Mouse (Mus musculus): ENCODE data around the gene G3bp1.

DNA sequence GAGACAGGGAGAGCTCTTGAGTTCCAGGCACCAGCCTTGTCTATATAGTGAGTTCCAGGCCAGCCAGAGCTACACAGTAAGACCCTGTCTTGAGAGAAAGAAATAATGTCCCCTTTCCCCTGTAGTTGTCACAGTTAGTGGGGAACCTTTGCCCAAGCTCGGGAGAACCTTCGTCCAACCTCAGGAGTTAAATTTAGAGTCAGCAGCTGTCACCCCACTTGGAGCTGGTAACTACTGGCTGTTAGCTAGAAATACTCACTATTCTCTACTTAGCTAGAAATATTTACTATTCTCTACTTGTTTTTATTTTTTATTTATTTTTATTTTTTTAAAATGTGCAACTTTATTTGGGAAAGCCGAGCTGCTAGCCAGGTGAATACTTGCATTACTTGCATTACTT, 3.7 kb downstream of the G3bp1 start:
- TF ChIP-seq EP300 (IDR thresholded peaks at IDR 0.05; ENCODE audit: low read depth) (no peak), CTCF (IDR thresholded peaks at IDR 0.05; ENCODE audit: low read depth) (no peak)
